Mouse (Mus musculus) heart, embryonic 14.5 days (tissue): ENCODE data around the gene Vasp. TPM values are rescaled to one million over a fixed set of nuclear protein-coding genes. Genes with fewer than 3 reads are reported as not detected.

Source experiments
- ATAC-seq: fragments of 200-750 bp; cut with Nextera tagmentation; 2 replicates; pipeline ENCODE4 v1.8.0; 2017; ENCODE audit warnings: low read depth, moderate TSS enrichment; ENCODE audit not compliant: insufficient number of reproducible peaks, insufficient read depth, low FRiP score
- H3K27ac ChIP-seq, 2 experiments: fragments of 200-500 bp in 1 of 2; fragments of 300-500 bp in 1 of 2; sonication (generic) in 1 of 2; replicated peaks in 1 of 2; 2 replicates each; pipeline ENCODE4 v1.5.1; 2012 to 2014; ENCODE audit warnings: low read depth in 2 of 2, low read length in 2 of 2, control low read depth in 1 of 2, mild to moderate bottlenecking in 1 of 2, mixed read lengths in 1 of 2; ENCODE audit not compliant: control insufficient read depth in 1 of 2, insufficient read depth in 1 of 2
- H3K27me3 ChIP-seq: fragments of 300-500 bp; sonication (generic); 2 replicates; pipeline ENCODE4 v1.6.1; 2014; ENCODE audit warnings: mild to moderate bottlenecking, low read length, control low read depth; ENCODE audit not compliant: control insufficient read depth, insufficient read depth
- H3K36me3 ChIP-seq: fragments of 300-500 bp; sonication (generic); 2 replicates; pipeline ENCODE4 v1.6.1; 2014; ENCODE audit warnings: mild to moderate bottlenecking, control low read depth, low read length, mixed read lengths; ENCODE audit not compliant: control insufficient read depth, insufficient read depth
- H3K4me1 ChIP-seq, 2 experiments: fragments of 200-500 bp in 1 of 2; fragments of 300-500 bp in 1 of 2; sonication (generic) in 1 of 2; 2 replicates each; pipeline ENCODE4 v1.6.1; 2012 to 2014; ENCODE audit warnings: low read length in 2 of 2, control low read depth in 1 of 2, mixed read lengths in 1 of 2; ENCODE audit not compliant: control insufficient read depth in 2 of 2, insufficient read depth in 2 of 2
- H3K4me2 ChIP-seq: fragments of 300-500 bp; sonication (generic); 2 replicates; pipeline ENCODE4 v1.6.1; 2014; ENCODE audit warnings: mild to moderate bottlenecking, low read length
- H3K4me3 ChIP-seq, 2 experiments: fragments of 200-500 bp in 1 of 2; fragments of 300-500 bp in 1 of 2; sonication (generic) in 1 of 2; 2 replicates each; pipeline ENCODE4 v1.5.1; 2012 to 2014; ENCODE audit warnings: low read length in 2 of 2, mild to moderate bottlenecking in 2 of 2, control low read depth in 1 of 2, low read depth in 1 of 2, moderate library complexity in 1 of 2; ENCODE audit not compliant: control insufficient read depth in 1 of 2, insufficient read depth in 1 of 2
- H3K9ac ChIP-seq: fragments of 300-500 bp; sonication (generic); 2 replicates; pipeline ENCODE4 v1.6.1; 2014; ENCODE audit warnings: mild to moderate bottlenecking, low read length
- H3K9me3 ChIP-seq: fragments of 300-500 bp; sonication (generic); 2 replicates; pipeline ENCODE4 v1.6.1; 2016; ENCODE audit warnings: low read length, control low read depth; ENCODE audit not compliant: control insufficient read depth
- WGBS: fragments of 180-500 bp; shearing (Covaris S2); extraction: QIAGEN DNeasy Blood & Tissue Kit; methylation state at CpG from one replicate; pipeline ENCODE4 v1.1.7; 2014; 5-methylcytosine and 5-hydroxymethylcytosine counted together
- polyA plus RNA-seq: library from polyadenylated mRNA; unstranded; fragments of >200 nt; fragmentation: Nextera tagmentation; extraction: Ambion mirVana; gene quantifications from 2 replicates; pipeline ENCODE4 v1.2.1, GENCODE M21; 2014

The Vasp gene
- polyA plus RNA-seq, 1 experiment from 2014 or later = 66.1 TPM

DNA sequence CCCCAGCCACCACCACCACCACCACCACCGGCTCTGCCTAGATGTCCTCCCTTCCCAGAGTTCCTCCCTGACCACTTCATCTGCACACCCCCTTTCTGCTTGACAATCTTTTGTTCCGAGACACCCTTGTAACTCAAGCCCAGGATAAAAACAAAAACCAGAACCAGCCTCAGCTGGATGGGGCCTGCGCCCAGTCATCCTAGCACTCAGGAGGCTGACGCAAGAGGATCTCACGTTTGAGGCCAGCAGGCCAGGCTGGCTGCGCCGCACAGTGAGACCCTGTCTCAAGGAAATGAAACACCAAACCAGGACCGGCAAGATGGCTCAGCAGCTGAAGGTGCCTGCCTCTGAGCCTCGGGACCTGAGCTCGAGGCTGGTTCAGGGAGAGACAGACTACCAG lies 4.6 kb downstream of the Vasp start:
- Histone ChIP-seq H3K4me3 (no peak overlapping the region), H3K9ac (peak overlapping the region; percentile 10), H3K27me3 (no peaks in the 10 kb centered on the region), H3K27ac (no peak overlapping the region), H3K9me3 (no peaks in the 10 kb centered on the region), H3K36me3 (peaks cover 47% of the 10 kb centered on the region), H3K4me2 (peak overlapping the region; percentile 9; the same call in 1 of the 2 replicates), H3K4me1 (peaks cover 28 to 46% of the 10 kb centered on the region in 2 experiments)
- no peak for ATAC-seq
- 46% methylated on average over 10 of the region's 10 CpGs for WGBS

DNA sequence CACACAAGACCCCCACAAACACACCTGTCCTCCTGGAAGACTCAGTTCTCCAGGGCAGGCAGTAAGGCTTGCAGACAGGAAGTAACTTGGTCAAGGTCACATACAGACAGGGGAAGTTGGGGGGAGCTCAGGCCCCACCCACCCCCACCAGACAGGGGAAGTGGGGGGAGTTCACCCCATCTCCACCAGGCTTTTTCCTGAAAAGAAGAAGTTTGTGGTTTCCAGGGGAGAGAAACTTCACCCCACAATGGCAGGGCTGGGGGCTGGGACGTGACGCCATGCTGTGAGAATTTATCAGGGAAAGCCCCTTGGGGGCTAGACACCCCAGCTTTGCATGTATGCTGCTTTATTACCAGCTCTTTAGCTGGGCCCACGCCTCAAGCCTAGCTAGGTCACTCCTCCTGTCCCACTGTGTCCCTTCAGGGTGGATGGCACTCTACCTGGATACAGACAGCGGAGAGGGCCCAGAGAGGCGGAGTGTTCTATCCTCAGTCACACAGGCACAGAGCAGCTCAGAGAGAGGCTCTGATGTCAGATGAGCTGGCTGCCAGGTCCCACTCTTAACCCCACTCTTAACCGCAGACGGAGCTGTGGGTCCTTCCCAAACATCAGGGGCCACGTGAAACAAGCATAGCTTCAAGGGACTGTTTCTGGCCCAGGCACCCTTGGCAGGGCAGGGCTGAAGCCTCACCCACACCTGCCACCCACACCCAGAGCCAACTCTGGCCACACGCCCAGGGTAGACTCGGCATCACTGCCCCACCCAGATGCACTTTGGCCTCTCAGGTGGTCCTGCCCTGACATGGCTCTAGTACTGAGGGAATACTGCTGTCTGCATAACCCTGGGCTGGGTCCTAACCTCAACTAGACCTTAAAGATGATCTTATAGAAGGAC lies 5.4 kb downstream of the Vasp start:
- Histone ChIP-seq H3K9ac (peak overlapping the region; percentile 44; the same call in 1 of the 2 replicates), H3K36me3 (peaks cover 55% of the 10 kb centered on the region), H3K27me3 (no peaks in the 10 kb centered on the region), H3K9me3 (no peaks in the 10 kb centered on the region), H3K27ac (peak overlapping the region in 1 of 2 experiments; percentile 21; a peak in 3 of 4 replicates), H3K4me3 (no peak overlapping the region), H3K4me2 (no peak overlapping the region), H3K4me1 (peaks cover 28 to 46% of the 10 kb centered on the region in 2 experiments)
- WGBS = 64% methylated on average over 10 of the region's 10 CpGs
- ATAC-seq = no peak

DNA sequence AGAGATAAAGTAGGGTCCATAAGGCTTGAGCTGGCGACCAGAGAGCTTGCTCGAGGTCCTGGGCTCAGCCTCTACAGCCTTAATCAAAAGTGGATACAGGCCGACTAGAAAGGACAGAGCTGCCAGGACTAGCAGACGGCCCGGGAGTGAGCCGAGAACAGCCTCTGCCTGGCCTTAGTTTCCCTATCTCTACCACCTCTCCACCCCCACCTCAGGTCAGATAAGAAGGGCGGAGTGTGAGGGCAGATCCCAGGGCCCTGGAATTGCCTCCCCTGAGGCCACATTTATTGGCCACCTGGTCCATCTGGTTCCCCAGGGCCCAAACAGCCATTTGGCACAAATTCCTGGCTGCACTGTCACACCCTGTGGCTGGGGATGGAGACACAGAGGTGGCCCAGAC lies 6.5 kb downstream of the Vasp start:
- H3K27ac ChIP-seq = no peak overlapping the region
- no peaks in the 10 kb centered on the region for H3K27me3 ChIP-seq
- H3K9ac ChIP-seq = 0 out of 2 replicates have a peak overlapping the region, but pooled peaks have one; percentile 3
- H3K4me2 ChIP-seq = no peak overlapping the region
- peaks cover 28 to 46% of the 10 kb centered on the region in 2 experiments for H3K4me1 ChIP-seq
- ATAC-seq = no peak
- no peaks in the 10 kb centered on the region for H3K9me3 ChIP-seq
- WGBS = 30% methylated on average over 7 of the region's 7 CpGs
- H3K4me3 ChIP-seq = no peak overlapping the region
- H3K36me3 ChIP-seq = peaks cover 66% of the 10 kb centered on the region

DNA sequence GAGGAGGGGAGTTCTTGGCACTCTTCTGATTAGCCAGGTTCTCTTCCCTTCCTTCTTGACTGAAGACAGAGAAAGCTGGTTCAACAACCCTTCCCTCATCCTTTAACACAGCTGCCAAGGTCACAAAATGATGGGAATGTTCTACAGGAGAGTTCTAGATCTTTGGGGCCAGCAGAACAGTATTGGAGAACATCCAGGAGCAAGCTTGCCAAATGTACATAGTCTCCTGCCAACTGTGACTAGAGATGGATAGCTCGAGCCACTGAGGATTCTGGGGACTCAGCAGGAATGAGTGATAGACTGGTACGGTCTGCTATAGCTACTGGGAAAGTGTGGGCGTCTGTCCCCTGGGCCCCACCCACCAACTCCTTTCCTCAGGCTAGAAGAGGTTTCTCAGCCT lies 13.3 kb downstream of the Vasp start:
- Histone ChIP-seq H3K9me3 (no peaks in the 10 kb centered on the region), H3K4me1 (no peaks in the 10 kb centered on the region), H3K36me3 (peaks cover 87% of the 10 kb centered on the region), H3K4me2 (no peak overlapping the region), H3K9ac (no peak overlapping the region), H3K27me3 (no peaks in the 10 kb centered on the region), H3K27ac (no peak overlapping the region), H3K4me3 (no peak overlapping the region)
- ATAC-seq = no peak
- WGBS = 70% methylated on average over 3 of the region's 3 CpGs

DNA sequence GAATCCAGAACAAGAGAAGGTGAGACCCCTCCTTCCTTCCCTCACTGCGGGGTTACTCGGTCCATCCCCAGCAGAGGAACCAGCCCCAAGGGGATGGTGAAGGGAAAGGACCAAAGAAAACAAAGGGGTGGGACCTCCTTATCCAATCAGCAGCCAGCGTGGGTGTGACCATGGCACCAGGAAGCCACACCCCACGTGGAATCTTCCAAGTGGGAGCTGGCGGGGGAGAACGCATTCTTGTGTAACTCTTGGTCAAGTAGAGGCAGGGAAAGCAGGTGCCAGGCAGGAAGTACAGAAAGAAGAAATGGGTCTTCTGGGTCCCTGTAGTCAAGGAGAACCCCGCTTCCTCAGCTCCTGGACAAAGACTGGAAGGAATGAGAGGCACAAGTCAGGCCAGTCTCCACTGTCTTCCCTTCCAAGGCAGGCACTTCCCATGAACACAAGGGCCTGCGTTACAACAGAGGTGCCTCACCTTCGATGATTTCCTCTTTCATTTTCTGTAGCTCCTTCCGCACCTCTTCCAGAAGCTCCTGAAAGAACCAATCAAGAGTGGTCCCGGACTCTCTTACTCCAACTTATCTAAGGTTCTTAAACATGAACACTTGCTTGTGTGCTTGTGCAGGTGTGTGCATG lies 14.1 kb downstream of the Vasp start:
- Histone ChIP-seq H3K27me3 (no peaks in the 10 kb centered on the region), H3K4me3 (no peak overlapping the region), H3K4me2 (no peak overlapping the region), H3K9ac (no peak overlapping the region), H3K9me3 (no peaks in the 10 kb centered on the region), H3K4me1 (no peaks in the 10 kb centered on the region), H3K27ac (no peak overlapping the region; a peak in 1 of 4 replicates), H3K36me3 (peaks cover 79% of the 10 kb centered on the region)
- WGBS = 38% methylated on average over 11 of the region's 11 CpGs
- peak; percentile 58 for ATAC-seq

DNA sequence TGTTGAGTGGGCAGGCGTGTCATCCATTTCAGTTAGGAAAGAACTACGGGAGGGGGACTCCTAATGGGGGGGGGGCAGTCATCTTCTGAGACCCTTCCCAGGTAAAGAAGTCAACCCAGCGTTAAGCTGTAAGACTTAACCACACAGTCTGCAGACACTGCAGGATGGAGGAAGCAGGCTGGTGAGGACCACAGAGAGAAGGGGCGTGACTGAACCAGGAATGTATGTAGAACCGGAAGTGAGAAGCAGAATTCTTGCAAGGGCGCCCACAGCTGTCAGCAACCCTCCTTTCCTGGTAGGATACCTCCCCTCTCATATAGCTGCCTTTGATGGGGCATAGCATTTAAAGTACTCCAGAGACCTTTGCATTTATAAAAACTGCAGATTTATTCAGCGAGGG lies 15.1 kb downstream of the Vasp start:
- 73% methylated on average over 7 of the region's 7 CpGs for WGBS
- H3K27ac ChIP-seq = no peak overlapping the region
- no peaks in the 10 kb centered on the region for H3K9me3 ChIP-seq
- H3K4me2 ChIP-seq = no peak overlapping the region
- no peak overlapping the region for H3K9ac ChIP-seq
- H3K27me3 ChIP-seq = no peaks in the 10 kb centered on the region
- no peak for ATAC-seq
- peaks cover 70% of the 10 kb centered on the region for H3K36me3 ChIP-seq
- H3K4me1 ChIP-seq = no peaks in the 10 kb centered on the region
- H3K4me3 ChIP-seq = no peak overlapping the region

DNA sequence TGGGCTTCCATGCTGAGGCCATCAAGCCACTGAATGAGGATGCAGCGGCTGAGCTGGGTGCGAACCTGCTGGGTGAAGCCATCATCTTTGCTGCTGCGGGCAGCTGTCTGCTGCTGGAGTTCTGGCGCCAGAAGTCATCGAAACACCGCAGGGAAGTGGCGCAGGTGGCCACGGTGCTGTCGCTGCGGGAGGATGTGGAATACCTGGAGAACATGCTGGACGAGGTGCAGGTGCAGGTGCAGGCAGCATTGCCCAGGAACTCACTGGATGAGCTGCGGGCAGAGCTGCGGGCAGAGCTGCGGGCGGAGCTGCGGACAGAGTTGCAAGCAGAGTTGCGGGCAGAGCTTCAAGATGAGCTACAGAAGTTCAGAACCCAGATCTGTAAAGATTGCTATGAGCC lies 16.2 kb downstream of the Vasp start:
- no peaks in the 10 kb centered on the region for H3K9me3 ChIP-seq
- H3K36me3 ChIP-seq = peaks cover 58% of the 10 kb centered on the region
- no peak overlapping the region for H3K9ac ChIP-seq
- no peaks in the 10 kb centered on the region for H3K4me1 ChIP-seq
- 80% methylated on average over 17 of the region's 17 CpGs for WGBS
- H3K27me3 ChIP-seq = no peaks in the 10 kb centered on the region
- no peak overlapping the region for H3K27ac ChIP-seq
- no peak overlapping the region for H3K4me3 ChIP-seq
- ATAC-seq = no peak
- no peak overlapping the region for H3K4me2 ChIP-seq
